Mouse (Mus musculus) c-Kit-positive CD71-positive TER-119-positive erythroid progenitor cells, embryonic 14.5 days (primary cell): ENCODE measurements around the gene Stac3.

Source experiments
- DNase-seq: peaks from one replicate; pipeline ENCODE4 v3.0.0-alpha.2; 2013; ENCODE audit warnings: low spot score

Gene Stac3

GRCm38 (mm10) chr10:127500894-127501893 is at the start of gene Stac3:
TSS of gene Stac3 (plus strand) at chr10:127501686.
- no peak for DNase-seq

DNA sequence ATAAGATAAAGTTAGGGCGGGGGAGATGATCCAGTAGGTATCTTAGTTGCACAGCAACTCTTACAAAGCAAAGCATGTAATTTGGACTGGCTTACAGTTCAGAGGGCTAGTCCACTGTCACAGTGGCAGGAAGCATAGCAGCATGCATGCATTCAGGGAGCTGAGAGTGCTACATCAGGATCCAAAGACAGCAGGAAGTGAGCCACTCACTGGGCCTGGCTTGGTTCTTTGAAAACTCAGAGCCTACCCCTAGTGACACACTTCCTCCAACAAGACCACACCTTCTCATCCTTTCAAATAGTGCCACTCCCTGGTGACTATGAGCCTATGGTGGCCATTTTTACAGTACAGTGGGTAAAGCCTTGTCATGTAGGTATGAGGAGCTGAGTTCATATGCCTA is 47.8 kb upstream of the Stac3 start:
- no peak for DNase-seq

- DNase-seq: no peak
Observed at GRCm38 (mm10) chr10:127462411-127463096, 38.9 kb upstream of the Stac3 start.

GRCm38 (mm10) chr10:127471281-127471988 is 30.1 kb upstream of the Stac3 start:
- DNase-seq: no peak

GRCm38 (mm10) chr10:127472722-127473121 is 28.8 kb upstream of the Stac3 start:
- no peak for DNase-seq

DNA sequence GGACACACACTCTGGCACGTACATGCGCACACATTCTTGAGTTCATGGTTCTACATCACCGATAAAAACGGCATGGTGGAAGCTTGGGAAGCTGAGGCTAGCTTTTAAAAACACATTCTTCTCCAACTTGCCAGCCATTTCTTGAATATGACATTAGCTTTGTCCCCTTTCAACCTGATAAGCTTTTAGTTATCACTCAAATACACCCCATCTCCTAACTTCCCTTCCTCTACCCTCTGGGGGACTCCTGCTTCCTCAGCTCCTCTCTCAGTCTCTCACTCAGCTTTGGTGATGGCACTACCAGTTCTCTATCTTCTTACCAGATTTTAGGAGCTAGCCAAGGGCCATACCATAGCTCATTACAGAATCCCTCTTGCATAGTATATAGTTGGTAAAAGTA is 26.3 kb upstream of the Stac3 start:
- no peak for DNase-seq

DNA sequence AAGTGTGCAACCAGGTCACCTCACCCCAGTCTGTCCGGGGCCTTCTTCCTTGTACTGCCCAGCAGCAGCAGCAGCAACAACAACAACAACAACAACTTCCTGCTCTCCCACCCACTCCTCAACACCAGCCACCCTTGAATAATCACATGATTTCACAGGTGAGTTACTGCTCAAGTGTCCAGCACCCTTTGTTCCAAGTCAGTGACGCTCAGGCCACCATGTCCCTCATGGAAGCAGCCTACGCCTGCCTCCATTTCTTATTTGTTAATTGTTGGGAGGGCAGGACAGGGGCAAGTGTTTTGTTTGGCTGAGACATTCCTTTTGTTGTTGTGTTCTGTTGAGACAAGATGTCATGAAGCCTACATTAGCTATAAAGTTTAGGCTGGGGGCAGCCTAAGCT is 24.9 kb upstream of the Stac3 start:
- DNase-seq: no peak

DNA sequence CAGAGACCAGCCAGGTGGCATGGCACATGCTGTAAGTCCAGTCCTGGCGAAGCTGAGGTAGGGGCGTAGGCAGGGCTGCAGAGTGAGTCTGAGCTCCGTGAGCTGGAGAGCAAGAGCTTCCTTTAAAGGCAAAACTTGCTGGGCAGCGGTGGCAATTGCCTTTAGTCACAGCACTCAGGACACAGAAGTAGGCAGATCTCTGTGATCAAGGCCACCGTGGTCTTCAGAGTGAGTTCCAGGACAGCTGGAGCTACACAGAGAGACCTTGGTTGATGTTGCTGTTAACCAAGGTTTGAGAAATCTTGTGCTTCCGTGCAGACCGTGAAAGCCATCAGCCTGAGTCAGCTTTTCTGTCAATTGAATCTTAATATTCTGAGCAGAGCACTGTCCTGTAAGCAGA is 24.2 kb upstream of the Stac3 start:
- DNase-seq: no peak

DNA sequence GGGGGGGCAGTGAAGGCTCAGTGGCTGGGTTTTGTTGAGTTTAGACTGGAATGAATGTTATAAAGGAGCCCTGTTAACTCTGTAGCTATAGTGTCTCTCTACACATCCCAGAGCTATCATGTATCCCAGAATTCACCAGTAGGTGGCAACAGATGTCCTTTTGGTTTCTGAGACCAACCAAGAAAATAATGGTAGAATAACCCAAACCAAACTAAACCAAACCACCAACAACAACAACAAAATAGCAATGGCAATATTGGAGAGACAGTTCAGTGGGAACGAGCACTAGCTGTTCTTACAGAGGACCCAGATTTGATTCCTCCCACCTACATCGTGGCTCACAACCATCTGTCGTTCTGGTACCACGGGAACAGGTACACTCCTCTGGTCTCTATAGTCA is 22.4 kb upstream of the Stac3 start:
- DNase-seq: peak; percentile 13

- no peak for DNase-seq
Observed at GRCm38 (mm10) chr10:127480833-127481813, 20.4 kb upstream of the Stac3 start.

DNA sequence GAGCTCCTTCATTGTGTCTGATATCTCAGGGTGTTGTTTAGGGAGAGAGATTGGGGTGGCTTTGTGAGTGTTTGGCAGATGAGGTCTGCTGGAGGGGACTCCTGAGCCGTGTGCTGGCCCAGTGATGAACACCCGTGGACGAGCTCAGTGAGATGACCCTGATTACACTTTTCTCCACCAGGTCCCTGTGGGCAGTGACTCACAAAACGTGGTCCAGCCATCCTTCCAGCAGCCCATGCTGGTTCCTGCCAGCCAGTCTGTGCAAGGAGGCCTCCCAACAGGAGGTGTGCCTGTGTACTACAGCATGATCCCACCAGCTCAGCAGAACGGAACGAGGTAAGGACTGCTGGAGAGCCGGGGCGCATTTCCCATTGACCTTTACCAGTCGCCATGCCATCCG is 16.3 kb upstream of the Stac3 start:
- DNase-seq: no peak

DNA sequence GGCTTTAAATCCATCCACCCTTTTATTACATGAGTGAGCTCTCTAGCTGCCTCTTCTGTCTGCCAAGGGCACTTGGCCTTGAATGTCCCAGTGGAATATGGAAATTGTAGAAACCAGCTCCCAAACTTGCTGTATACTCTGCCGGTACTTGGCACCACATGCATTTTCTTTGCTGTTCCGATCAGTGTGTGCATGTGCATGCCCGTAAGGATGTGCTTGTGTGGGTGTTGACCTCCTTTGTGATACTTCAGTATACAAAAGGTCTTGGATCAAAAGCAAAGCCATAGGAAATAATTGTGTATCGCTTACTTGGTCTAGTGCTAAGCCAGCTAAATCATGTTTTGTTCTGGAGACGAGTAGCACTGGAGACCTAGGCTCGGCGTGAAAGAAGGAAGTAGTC is 12.6 kb upstream of the Stac3 start:
- DNase-seq: no peak

DNA sequence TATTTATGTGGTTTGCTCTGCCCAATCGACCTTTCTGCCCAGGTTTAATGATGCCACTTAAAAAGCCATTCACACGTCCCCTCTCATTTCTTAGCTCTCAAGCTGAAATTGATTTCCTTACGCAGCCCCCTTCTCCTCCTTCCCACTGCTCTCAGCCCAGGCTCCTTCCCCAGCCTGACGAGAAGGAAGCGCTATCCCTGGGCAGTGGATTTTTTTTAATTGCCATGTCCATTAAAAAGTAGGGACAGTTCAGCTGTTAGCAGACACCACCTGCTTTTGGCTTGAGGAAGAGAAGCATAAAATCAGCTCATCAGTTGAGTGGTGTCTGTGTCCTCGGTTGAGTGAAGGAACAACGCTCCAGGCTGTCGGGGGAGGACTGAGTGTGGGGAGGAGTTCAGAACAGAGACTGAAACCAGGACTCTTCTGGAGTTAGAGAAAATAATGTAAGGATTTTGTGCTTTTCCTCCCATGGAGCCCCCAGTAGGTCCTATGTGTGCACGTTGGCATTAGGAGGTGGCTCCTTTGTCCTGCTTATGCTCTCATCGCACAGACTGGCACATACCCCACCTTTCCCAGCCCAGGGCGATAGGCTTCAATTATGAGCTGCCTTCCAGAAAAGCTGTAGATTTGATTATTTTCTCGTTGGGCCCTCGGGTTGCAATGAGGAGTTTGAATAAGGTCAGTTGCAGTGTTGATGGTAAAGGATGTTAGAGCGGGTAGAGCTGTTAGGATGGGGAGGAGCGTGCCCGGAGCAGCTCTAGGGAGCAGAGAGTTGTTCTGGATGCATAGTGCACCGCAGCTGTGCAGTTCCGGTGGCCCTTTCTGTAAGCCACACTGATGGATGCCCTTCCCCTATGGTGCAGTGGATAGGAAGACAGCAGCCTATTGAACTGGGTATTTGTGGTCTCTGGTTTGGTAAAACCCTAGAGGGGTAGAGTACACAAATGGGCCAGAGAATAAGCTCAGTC is 11.0 kb upstream of the Stac3 start:
- DNase-seq: no peak

GRCm38 (mm10) chr10:127491128-127491512 is 10.4 kb upstream of the Stac3 start:
- DNase-seq: no peak

- no peak for DNase-seq
Observed at GRCm38 (mm10) chr10:127492118-127492517, 9.4 kb upstream of the Stac3 start.

GRCm38 (mm10) chr10:127496156-127496555 is 5.3 kb upstream of the Stac3 start:
- DNase-seq: no peak

DNA sequence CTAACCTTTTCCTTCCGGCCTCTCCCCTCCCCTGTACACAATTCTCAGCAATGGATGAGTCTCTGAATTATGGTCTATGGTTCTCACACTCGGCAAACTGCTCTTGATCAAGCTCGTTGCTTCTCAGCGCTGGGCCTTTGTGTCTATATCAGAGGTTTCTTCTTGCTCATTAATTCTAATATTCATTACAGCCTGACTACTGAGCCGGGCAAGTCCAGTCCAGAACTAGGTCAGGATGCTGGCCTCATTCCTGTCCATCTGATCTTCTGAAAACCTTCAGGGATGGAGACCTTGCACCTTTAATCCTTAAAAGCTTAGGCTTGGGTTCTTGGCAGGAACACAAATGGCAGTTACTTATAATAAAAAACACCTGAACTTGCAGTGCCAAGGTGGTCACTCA is 2.0 kb upstream of the Stac3 start:
- no peak for DNase-seq

- DNase-seq: no peak
Observed at GRCm38 (mm10) chr10:127500042-127500441, 1.4 kb upstream of the Stac3 start.

DNA sequence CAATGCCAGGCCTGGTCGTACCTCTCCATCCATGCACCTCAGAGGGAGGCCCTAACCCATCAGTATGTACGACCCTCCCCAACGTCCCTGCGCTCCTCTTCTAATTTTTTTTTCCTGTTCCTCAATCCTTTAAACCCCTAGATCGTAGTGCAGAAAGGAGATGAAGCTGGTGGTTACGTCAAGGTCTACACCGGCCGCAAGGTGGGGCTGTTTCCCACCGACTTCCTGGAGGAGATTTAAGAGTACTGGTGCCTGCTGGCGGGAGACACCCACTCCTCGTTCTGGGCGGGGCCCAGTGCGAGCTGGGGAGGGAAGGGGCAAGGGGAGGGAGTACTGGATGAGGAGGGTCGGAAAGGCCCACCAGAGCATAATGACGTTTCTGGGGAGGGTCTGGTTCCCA is 6.8 kb downstream of the Stac3 start:
- DNase-seq: peak; percentile 71
